Mouse (Mus musculus): ENCODE results near the gene Ano2. TPM values are rescaled to one million over a fixed set of nuclear protein-coding genes. Genes with fewer than 3 reads are reported as not detected.

Ano2 gene
- total RNA-seq, 2 experiments from 2014 or later = not detected

DNA sequence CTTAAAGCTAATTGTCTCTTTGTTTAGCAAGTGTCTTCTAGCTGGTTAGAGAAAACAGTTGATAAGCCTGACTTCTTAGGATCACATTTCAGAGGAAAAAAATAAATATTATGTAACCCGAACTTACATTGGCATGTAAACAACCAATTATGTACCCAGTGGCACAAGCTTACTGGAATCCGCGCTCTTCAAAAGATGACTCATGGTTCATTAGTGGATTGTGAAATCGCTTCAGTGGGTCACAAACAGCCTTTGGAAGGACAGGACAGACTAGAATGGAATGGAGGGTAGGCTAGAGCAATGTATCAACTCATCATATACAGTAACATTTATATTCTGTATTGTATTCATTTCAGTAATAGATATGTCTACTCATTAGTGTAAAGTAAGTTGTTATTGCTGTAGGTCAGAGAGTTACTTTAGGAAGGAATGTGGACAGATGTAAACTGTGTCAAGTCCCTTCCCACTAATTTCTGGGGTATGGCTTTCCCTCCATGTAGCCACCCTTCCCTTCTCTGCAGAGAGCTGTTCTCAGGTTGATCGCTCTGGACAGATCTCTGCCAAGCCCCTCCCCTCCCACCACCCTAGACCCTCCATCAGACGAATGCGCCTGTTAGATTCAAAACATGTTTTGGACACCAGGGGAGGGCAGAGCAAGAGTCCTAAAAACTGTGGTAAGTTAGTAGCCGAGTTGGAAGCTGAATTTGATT, 343.6 kb downstream of the Ano2 start:
- ATAC-seq (replicated peaks; ENCODE audit: low FRiP score, poor library complexity, severe bottlenecking) = no peak

DNA sequence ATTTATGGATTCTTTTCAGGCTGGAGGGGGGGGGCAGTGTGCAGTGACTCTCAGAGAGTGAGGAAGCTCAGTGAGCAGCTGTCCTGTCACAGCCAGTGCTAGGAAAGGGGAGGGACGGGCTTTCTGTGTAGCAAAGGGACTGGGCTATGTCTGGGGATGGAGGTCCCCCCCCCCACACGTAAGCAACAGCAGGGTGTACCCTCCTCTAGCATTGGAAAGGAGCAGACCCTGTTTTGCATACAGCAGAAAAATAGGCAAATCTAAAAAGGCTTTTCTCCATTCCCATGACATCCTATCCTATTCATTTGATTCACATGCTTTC, 344.1 kb downstream of the Ano2 start:
- no peak for ATAC-seq (replicated peaks; ENCODE audit: low FRiP score, poor library complexity, severe bottlenecking)

DNA sequence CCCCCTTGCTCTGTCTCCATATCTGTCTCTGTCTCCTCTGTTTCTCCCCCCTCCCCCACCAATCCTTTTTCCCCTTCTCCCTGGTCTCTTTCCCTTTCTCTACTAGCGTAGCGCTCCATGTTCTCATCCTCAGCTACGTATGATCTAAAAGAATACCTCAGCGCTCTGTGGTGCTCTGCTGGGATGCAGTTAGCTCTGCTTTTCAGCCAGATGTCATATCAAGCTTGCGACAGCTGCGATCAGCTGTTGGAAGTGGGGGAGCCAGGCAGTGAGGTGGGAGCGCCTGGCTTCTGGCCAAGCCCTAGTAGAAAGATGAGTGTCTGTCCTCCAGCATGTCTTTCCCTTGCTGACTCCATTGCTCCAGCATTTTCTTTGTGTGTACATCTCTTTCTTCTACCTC, 344.5 kb downstream of the Ano2 start:
- no peak for ATAC-seq (replicated peaks; ENCODE audit: low FRiP score, poor library complexity, severe bottlenecking)

DNA sequence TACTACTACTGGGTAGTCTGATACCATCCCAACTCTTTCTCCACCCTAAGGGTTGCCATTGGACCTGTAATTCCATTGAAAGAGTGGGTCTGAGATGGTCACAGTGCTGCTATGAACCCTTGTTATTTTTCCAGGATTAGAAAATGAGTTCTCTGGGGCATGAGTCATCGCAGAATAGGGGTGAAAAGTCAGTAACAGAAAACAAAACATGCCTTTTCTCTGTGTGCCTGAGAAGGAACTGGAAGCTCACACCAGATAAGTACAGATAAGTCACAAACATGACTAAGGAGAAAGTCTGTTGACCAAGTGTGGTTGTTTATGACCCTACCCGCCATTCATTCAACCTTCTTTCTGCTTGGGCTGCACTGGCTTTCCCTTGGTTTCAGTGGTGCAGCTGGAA, 345.4 kb downstream of the Ano2 start:
- ATAC-seq (replicated peaks; ENCODE audit: low FRiP score, poor library complexity, severe bottlenecking) = no peak

DNA sequence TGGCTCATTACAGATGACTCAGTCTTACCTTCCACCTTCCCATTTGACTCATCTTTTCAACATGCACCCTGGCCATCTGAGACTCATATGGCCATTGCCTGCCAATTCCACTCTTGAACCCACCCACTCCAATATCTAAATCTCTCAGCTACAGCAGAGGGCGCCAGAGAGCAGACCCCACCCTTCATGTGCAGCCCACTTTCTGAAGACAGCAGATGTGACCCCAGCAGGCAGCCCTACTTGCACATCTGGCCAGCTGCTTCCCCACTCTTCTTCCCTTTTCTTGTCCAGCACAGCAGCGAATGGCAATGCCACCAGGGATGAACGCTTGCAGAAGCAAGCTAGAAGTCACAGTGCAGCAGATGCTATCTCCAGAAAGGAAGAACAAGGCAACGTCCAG, 355.7 kb downstream of the Ano2 start:
- ATAC-seq (replicated peaks; ENCODE audit: low FRiP score, poor library complexity, severe bottlenecking) = no peak

DNA sequence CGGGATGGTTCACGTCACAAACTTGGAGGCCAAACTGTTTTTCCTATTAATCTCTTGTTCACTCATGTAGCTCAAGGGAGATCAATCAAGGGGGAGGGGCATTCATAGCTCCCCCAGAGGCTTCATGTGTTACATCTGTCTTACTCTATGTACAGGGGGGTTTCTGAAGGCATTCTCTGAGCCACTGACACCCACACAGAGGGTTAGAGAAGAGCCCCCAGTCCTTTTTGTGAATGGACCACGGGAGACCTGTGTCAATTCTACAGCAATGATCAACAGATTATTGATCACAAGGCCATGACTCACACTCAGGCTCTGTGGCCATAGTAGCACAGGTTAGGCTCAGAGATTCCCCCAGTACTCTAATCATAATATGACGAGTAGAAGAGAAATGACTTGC, 358.0 kb downstream of the Ano2 start:
- ATAC-seq (replicated peaks; ENCODE audit: low FRiP score, poor library complexity, severe bottlenecking) = no peak

DNA sequence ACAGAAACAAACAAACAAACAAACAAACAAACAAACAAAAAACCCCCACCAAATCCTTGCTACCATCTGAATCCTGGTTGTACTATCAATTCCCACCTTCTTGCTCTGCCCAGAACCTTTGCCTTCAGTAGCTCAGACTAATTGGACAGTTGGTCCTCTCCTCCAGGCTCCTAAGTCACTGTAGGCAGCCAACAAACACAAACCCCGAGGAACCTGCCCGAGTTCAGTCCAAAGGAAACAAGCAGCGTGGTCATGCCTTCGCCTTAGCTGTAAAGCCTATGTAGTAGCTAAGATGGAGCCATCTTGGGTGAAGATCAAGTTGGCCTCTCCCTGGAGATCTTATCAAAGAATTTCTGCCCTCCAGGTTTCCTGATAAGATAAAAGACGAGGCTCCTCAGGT, 362.9 kb downstream of the Ano2 start:
- ATAC-seq (replicated peaks; ENCODE audit: low FRiP score, poor library complexity, severe bottlenecking) = no peak

DNA sequence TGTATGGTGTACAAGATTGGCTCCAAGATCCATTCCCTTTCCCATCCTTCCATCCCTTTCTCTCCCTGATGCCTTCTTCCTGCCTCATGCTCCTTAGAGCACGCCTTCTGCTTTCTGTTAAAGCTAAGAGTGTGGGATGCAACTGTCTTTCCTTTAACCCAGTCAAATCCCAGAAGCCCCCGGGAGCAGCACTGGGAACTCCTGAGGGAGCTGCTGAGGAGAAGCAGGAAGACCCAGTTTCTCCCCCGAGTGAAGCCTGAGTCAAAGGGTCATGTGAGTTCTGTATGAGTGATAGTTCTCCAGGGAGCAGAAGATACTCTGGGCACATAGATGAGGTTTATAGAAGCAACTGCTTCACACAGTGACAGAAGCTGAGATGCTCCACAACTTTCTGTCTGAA, 367.5 kb downstream of the Ano2 start:
- ATAC-seq (replicated peaks; ENCODE audit: low FRiP score, poor library complexity, severe bottlenecking) = no peak

DNA sequence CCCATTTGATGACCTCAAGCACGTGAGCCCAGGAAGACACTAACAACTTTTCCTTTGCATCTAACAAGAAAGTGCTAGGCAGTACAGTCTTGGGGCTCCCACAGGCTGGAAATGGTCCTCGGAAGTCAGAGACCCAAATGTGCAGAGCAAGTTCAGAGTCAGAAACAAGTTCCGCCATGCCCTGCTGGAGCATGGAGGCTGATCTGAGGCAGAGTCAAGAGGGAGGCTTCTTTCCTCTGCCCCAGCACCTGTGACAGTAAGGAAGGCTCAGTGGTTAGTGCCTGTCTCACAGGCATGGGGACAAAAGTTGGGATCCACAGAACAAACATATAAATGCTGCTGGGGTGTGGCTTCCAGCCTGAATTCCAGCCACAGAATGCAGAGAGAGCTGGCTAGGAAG, 390.3 kb downstream of the Ano2 start:
- no peak for ATAC-seq (replicated peaks; ENCODE audit: low FRiP score, poor library complexity, severe bottlenecking)

DNA sequence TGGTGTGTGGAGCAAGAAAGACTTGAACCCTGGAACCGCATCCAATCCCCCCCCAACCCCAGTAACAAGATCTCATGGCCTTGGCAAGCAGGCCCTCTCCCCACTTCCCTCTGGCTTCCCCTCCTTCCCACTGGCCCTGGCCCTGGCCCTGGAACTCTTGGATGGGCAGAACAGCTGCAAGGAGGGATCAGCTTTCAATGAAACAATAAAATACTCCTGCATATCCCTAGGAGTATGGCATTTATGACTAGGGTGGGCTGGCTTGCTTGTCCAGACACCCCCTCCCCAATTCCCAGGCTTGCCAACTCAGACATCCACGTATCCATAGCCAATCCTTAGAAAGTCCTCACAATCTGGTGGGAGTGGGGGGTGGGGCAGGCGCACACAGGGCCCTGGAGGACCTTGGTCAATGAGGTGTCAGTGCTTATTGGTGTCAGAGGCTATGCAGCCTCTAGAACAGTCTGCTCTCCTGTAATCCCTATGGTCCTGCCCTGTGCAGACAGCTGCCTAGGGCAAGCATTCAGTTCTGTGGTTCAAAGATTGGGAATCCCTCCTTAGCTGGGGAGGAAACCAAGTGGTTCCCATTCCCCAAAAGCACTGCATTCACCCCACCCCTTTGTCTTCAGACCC, 396.2 kb downstream of the Ano2 start:
- no peak for ATAC-seq (replicated peaks; ENCODE audit: low FRiP score, poor library complexity, severe bottlenecking)

DNA sequence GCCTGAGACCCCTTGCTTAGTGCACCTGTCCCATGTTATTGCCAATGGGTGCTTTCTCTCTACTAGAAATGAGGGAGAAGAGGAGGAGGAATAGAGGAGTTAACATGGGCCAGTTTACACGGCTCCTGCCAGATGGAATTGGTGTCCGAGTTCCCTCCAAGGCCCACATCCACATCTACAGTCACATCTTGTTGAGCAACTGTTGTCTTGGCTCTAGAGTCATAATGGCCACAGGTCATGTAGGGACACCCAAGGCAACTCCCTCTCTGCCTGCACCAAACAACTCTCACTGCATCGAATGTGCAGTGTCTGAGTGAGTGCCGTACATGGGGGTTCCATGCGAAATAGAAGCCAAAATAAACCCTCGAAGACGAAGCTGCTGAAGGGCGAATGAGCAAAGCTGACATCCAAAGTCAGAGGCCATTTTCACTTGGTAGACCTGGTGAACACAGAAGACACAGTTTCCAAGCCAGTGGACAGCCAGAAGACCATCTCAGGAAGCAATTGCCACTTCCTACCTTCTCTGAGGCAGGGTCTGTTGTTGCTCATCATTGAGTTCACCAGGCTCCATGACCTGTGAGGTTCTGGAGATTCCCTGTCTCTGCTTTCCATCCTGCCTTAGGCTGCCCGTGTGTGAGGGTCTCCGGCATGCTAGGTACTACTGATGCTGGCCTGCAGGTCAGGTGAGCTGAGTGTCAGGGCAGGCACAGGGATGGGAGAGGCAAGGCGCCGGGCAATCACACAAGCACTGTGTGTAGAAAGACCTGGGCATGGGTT, 398.5 kb downstream of the Ano2 start:
- ATAC-seq (replicated peaks; ENCODE audit: low FRiP score, poor library complexity, severe bottlenecking) = no peak

Other genes starting within 250 kb of the Ano2 start
- gene Cd9, start 195.6 kb upstream of the Ano2 start, total RNA-seq (2015; ENCODE audit: low replicate concordance) = 52.1 and 58.5 TPM in 2 replicates
- 25.1 and 33.0 TPM in 2 replicates for gene Cd9, start 195.6 kb upstream of the Ano2 start, total RNA-seq (2017; ENCODE audit: low replicate concordance)
- 16.1 and 16.7 TPM in 2 replicates for gene Vwf, start 143.6 kb upstream of the Ano2 start, total RNA-seq (2015; ENCODE audit: low replicate concordance)
- gene Vwf, start 143.6 kb upstream of the Ano2 start, total RNA-seq (2017; ENCODE audit: low replicate concordance) = 20.7 and 26.9 TPM in 2 replicates

Measured in erythroblast, adult 5-6 weeks (primary cell).